Mouse (Mus musculus) lung, embryonic 14.5 days (tissue): ENCODE measurements around the gene Atrnl1. TPM values are rescaled to one million over a fixed set of nuclear protein-coding genes. Genes with fewer than 3 reads are reported as not detected.

Experiments
- ATAC-seq: fragments of 200-750 bp; cut with Nextera tagmentation; 2 replicates; pipeline ENCODE4 v1.8.0; 2017; ENCODE audit warnings: mild to moderate bottlenecking, moderate TSS enrichment, moderate library complexity; ENCODE audit not compliant: insufficient read depth
- DNase-seq: peaks from one replicate; pipeline ENCODE4 v3.0.0-alpha.2; 2015
- H3K27ac ChIP-seq: fragments of 300-500 bp; sonication (generic); 2 replicates; pipeline ENCODE4 v1.5.1; 2014; ENCODE audit warnings: low read depth, mild to moderate bottlenecking, moderate library complexity
- H3K27me3 ChIP-seq: fragments of 300-500 bp; sonication (generic); 2 replicates; pipeline ENCODE4 v1.6.1; 2014; ENCODE audit warnings: low read length, control low read depth; ENCODE audit not compliant: insufficient read depth
- H3K36me3 ChIP-seq: fragments of 300-500 bp; sonication (generic); 2 replicates; pipeline ENCODE4 v1.6.1; 2014; ENCODE audit warnings: control low read depth; ENCODE audit not compliant: insufficient read depth
- H3K4me1 ChIP-seq: fragments of 300-500 bp; sonication (generic); 2 replicates; pipeline ENCODE4 v1.6.1; 2014; ENCODE audit warnings: antibody characterized with exemption, control low read depth; ENCODE audit not compliant: insufficient read depth
- H3K4me2 ChIP-seq: fragments of 300-500 bp; sonication (generic); 2 replicates; pipeline ENCODE4 v1.6.1; 2014; ENCODE audit warnings: mild to moderate bottlenecking
- H3K4me3 ChIP-seq: fragments of 300-500 bp; sonication (generic); 2 replicates; pipeline ENCODE4 v1.5.1; 2014; ENCODE audit warnings: low read depth, low read length
- H3K9ac ChIP-seq: fragments of 300-500 bp; sonication (generic); 2 replicates; pipeline ENCODE4 v1.6.1; 2014
- H3K9me3 ChIP-seq: fragments of 300-500 bp; sonication (generic); 2 replicates; pipeline ENCODE4 v1.6.1; 2016; ENCODE audit warnings: low read depth, low read length, control low read depth
- CTCF ChIP-seq: IDR thresholded peaks from 2 replicates; pipeline ENCODE4 v1.5.1; 2016; ENCODE audit warnings: antibody characterized with exemption, low read depth
- WGBS: fragments of 180-500 bp; shearing (Covaris S2); extraction: QIAGEN DNeasy Blood & Tissue Kit; methylation state at CpG from one replicate; pipeline ENCODE4 v1.1.7; 2014; 5-methylcytosine and 5-hydroxymethylcytosine counted together
- polyA plus RNA-seq: library from polyadenylated mRNA; unstranded; fragments of >200 nt; fragmentation: Nextera tagmentation; extraction: Ambion mirVana; gene quantifications from 2 replicates; pipeline ENCODE4 v1.2.1, GENCODE M21; 2014

Gene Atrnl1
- polyA plus RNA-seq, 1 experiment from 2014 or later, result 7.1 TPM

DNA sequence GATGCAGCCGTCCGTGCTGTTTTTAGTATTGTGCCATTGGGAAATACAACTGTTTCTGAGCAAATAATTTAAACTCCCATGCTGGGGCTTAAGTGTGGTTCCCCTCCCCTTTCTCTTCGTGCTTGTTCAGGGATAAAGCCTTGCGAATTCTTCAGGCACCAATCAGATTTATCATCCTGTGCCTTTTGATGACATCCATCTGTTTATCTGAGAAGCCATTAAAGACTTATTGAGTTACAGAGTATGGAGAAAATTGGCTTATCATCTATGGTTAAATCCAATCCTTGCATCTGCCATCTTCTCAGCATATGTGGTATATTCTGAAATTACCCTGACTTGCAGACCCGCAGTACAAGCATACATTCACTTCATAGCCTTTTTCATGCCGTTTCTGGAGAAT, 452.7 kb downstream of the Atrnl1 start:
- H3K27ac ChIP-seq, result no peak overlapping the region
- no peak for TF ChIP-seq CTCF
- H3K4me1 ChIP-seq, result peaks cover 26% of the 10 kb centered on the region
- 21% methylated on average over 6 of the region's 6 CpGs for WGBS
- DNase-seq (peak; percentile 42), ATAC-seq (no peak)
- H3K36me3 ChIP-seq, result no peaks in the 10 kb centered on the region
- H3K4me3 ChIP-seq, result no peak overlapping the region
- 0 out of 2 replicates have a peak overlapping the region, but pooled peaks have one; percentile 1 for H3K4me2 ChIP-seq
- H3K9me3 ChIP-seq, result no peaks in the 10 kb centered on the region
- H3K9ac ChIP-seq, result no peak overlapping the region
- no peaks in the 10 kb centered on the region for H3K27me3 ChIP-seq

DNA sequence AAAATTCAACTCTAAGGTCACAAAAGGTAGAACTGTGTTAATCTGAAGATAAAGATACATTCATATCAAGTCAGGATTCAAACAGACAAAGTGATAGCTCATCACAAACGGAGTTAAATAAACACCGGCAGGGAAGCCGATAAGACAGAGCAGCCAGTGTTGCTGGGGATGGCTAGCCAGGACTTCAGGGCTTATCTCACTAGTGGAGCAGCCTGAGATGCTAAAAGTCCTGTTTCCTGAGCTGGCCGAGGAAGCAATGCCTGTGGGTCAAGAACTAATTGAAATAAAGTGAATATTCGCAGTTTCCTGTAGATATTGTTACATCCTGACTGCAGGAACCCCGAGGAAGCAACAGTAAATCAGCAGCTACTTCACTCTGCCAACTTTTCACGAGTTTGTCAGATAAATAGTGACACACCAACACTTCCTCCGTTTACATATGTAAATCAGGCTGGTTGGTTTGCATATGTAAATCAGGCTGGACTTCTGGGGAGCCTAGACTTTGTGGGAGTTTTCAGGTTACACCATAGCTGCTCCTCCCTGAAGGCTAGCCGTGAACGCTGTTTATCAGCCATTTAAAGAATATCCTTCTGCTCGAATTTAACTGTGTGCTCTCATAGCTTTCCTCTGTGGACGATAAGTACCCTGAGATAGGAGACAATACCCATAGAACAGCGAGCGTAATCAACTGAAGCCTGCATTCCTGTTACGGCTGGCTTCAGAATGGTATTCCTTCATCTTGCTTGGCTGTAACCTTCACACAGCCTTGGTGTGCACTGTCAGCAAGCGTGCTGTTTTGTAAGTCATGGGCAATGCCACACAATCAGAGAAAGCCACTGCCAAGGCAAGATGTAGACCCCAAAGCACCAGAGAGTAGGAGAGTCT, 453.5 kb downstream of the Atrnl1 start:
- H3K4me1 ChIP-seq, result peaks cover 26% of the 10 kb centered on the region
- H3K27ac ChIP-seq, result no peak overlapping the region
- WGBS, result 23% methylated on average over 16 of the region's 16 CpGs
- no peak for TF ChIP-seq CTCF
- no peak overlapping the region for H3K9ac ChIP-seq
- H3K27me3 ChIP-seq, result no peaks in the 10 kb centered on the region
- DNase-seq (peak; percentile 39), ATAC-seq (no peak)
- H3K4me3 ChIP-seq, result no peak overlapping the region
- no peaks in the 10 kb centered on the region for H3K9me3 ChIP-seq
- no peaks in the 10 kb centered on the region for H3K36me3 ChIP-seq
- H3K4me2 ChIP-seq, result peak overlapping the region; percentile 34

DNA sequence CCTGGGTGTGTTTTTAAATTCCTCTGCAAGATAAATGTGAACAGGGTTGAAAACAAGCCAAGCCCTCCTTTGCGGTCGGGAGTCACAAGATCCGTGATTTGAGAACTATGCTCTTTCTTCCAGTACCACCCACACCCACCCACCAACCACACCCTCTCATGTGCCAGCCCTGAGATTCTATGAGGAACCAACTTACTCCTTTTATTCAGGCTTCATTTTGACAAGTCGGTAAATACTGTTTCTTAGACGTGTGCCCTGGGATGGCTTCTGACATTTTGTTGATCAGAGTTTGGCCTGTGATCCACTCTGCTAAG, 454.1 kb downstream of the Atrnl1 start:
- DNase-seq (peak; percentile 11), ATAC-seq (no peak)
- Histone ChIP-seq H3K4me3 (no peak overlapping the region), H3K27me3 (no peaks in the 10 kb centered on the region), H3K36me3 (no peaks in the 10 kb centered on the region), H3K9me3 (no peaks in the 10 kb centered on the region), H3K4me1 (peaks cover 26% of the 10 kb centered on the region), H3K27ac (no peak overlapping the region), H3K4me2 (no peak overlapping the region), H3K9ac (no peak overlapping the region)
- 25% methylated on average over 5 of the region's 5 CpGs for WGBS
- no peak for TF ChIP-seq CTCF

DNA sequence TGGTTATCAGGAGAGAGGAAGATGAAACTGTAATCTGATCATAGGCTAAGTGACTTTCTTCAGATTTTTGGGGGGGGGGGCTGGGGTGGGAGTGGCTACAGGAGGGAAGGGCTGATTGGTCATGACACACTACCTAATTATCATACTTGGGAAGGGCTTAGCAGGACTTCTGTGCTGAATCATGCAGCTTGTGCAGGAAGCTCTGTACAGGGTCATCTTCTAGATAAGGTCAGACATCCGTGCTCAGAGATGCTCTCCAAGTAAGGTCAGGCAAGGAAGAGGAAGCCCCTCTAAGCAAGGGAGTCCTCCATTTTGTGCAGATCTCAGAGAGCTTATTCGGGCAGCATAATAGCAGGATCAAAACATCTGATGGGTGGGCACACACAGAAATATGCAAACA, 454.7 kb downstream of the Atrnl1 start:
- Histone ChIP-seq H3K4me1 (peaks cover 22% of the 10 kb centered on the region), H3K4me2 (no peak overlapping the region), H3K4me3 (no peak overlapping the region), H3K9me3 (no peaks in the 10 kb centered on the region), H3K27me3 (no peaks in the 10 kb centered on the region), H3K27ac (no peak overlapping the region), H3K9ac (no peak overlapping the region), H3K36me3 (no peaks in the 10 kb centered on the region)
- 79% methylated on average over 2 of the region's 2 CpGs for WGBS
- DNase-seq, result no peak
- no peak for TF ChIP-seq CTCF
- no peak for ATAC-seq

DNA sequence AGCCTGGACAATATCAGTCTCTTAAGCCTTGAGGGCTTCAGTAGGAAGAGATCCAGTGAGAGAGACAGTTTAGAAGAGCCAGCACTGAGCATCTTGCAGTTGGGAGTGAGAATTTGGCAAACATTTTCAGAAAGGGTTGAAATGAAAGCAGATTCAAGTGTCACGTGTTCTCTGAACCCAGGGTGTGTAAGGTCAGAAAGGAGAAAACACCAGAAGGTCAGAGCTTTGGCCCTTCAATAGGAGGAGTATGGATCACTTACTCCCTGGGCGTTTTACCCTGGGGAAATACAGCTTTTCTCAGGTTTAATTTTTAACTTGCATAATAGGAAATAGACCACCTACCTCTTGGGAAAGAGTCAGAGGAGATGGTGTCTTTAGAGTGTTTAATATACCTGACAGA, 457.3 kb downstream of the Atrnl1 start:
- no peak for DNase-seq
- peaks cover 15% of the 10 kb centered on the region for H3K4me1 ChIP-seq
- H3K27me3 ChIP-seq, result no peaks in the 10 kb centered on the region
- no peaks in the 10 kb centered on the region for H3K36me3 ChIP-seq
- no peak overlapping the region for H3K9ac ChIP-seq
- H3K4me2 ChIP-seq, result no peak overlapping the region
- 42% methylated on average over 2 of the region's 2 CpGs for WGBS
- H3K4me3 ChIP-seq, result no peak overlapping the region
- no peaks in the 10 kb centered on the region for H3K9me3 ChIP-seq
- no peak for TF ChIP-seq CTCF
- H3K27ac ChIP-seq, result no peak overlapping the region; the same call in 1 of the 2 replicates
- no peak for ATAC-seq

DNA sequence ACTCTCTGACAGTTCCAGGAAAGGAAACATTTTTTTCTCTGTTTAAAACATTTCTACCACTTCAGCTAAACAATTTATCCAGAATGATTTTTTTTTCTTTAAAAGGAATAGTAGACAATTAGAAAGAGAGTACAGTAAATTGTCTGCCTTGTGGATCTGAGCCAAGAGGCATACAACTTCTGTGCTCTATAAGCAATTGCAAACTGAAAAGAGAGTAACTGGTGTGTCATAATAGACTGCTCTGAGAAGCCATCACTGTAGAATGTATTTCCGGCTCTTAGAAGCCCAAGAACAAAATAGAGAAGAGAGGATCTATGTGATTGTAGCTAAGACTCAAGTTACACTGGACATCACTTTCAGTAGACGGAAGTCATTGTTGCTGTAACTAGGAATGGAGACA, 458.1 kb downstream of the Atrnl1 start:
- WGBS, result 36% methylated on average over 2 of the region's 2 CpGs
- no peak for TF ChIP-seq CTCF
- DNase-seq, result peak; percentile 68
- Histone ChIP-seq H3K27ac (no peak overlapping the region; the same call in 1 of the 2 replicates), H3K4me2 (no peak overlapping the region), H3K4me3 (no peak overlapping the region), H3K9ac (no peak overlapping the region), H3K36me3 (no peaks in the 10 kb centered on the region), H3K9me3 (no peaks in the 10 kb centered on the region), H3K4me1 (peaks cover 13% of the 10 kb centered on the region), H3K27me3 (no peaks in the 10 kb centered on the region)
- no peak for ATAC-seq

DNA sequence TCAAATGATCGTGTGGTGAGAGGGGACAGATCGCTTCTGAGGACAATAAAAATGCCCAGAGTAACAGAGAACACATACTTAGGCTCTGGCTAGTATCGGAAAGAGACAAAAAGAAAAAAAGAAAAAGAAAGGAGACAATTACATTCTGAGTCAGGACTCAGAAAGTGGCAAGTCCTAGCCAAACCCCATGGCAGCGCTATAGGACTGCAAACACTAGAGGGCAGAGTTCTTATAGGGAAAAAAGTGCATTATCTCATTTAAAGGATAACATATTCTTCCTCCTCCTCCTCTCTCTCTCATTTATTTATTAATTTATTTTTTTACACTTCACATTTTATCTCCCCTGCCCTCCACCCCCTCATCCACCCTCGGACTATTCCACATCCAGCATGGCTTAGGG, 461.6 kb downstream of the Atrnl1 start:
- Histone ChIP-seq H3K27ac (no peak overlapping the region), H3K9ac (no peak overlapping the region), H3K27me3 (no peaks in the 10 kb centered on the region), H3K9me3 (no peaks in the 10 kb centered on the region), H3K36me3 (no peaks in the 10 kb centered on the region), H3K4me3 (no peak overlapping the region), H3K4me2 (no peak overlapping the region), H3K4me1 (0 out of 2 replicates have a peak, but pooled peaks cover 3% of the 10 kb centered on the region)
- peak; percentile 48 for DNase-seq
- no peak for ATAC-seq
- 69% methylated on average over 5 of the region's 5 CpGs for WGBS
- TF ChIP-seq CTCF, result peak; percentile 48
